Mouse (Mus musculus) thymus, postnatal 0 days (tissue): ENCODE measurements around the gene Elf1. TPM values are rescaled to one million over a fixed set of nuclear protein-coding genes. Genes with fewer than 3 reads are reported as not detected.

Source experiments
- microRNA-seq: library from miRNA; unstranded; fragments of <30 nt; microRNA quantifications from one replicate; pipeline ENCODE4, GENCODE M21; 2016; ENCODE audit warnings: borderline number of aligned reads
- polyA plus RNA-seq: library from polyadenylated mRNA; unstranded; fragments of >200 nt; fragmentation: Nextera tagmentation; extraction: Ambion mirVana; gene quantifications from 2 replicates; pipeline ENCODE4 v1.2.1, GENCODE M21; 2015

Gene Elf1
- polyA plus RNA-seq, 1 experiment from 2014 or later, result 108 TPM

Small RNA genes lying within 50 kb of the gene (microRNA-seq; reads per million reads assigned to microRNA genes)
- not detected for gene Gm27857

Other genes with a start within 250 kb of the Elf1 start
- gene Zfp957, start 233.8 kb upstream of the Elf1 start, polyA plus RNA-seq, result not detected in 2 replicates
- 552 and 560 TPM in 2 replicates for gene Rgcc, start 179.5 kb upstream of the Elf1 start, polyA plus RNA-seq
- gene Naa16, start 90.4 kb upstream of the Elf1 start, polyA plus RNA-seq, result 59.5 and 72.6 TPM in 2 replicates
- 8.0 and 9.4 TPM in 2 replicates for gene Mtrf1, start 83.4 kb upstream of the Elf1 start, polyA plus RNA-seq
- gene Kbtbd7, start 54.7 kb upstream of the Elf1 start, polyA plus RNA-seq, result 7.2 and 7.6 TPM in 2 replicates
- 5.6 and 6.6 TPM in 2 replicates for gene Kbtbd6, start 29.4 kb upstream of the Elf1 start, polyA plus RNA-seq
- 45.7 and 49.9 TPM in 2 replicates for gene Wbp4, start 326 bp downstream of the Elf1 start, polyA plus RNA-seq
- 130 and 131 TPM in 2 replicates for gene Sugt1, start 106.5 kb downstream of the Elf1 start, polyA plus RNA-seq
- gene Cnmd, start 181.0 kb downstream of the Elf1 start, polyA plus RNA-seq, result 11.1 and 13.5 TPM in 2 replicates